ENCODE assay signal across 21 mouse cellular contexts in the genomic region with DNA sequence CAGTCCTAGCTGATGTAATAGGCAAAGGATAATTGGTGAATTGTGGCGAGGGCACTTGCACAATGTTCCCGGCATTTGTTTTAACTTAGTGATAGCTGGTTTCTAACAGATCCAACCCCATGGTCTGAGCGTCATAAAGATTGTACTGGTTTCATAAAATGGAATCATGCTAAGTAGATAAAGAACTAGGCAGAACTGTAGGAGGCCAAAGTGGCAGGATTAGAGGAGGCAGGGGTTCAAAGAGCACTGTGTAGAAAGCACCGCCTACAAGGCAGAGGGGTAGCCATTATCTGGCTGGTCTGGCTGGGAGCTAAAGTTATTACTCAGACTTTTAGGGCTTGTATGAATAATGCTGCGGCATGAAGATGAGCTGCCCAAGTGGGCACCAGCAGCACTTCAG.
DNase-seq lines count a peak whose midpoint lies in the region; ATAC-seq and TF ChIP-seq lines count a peak whose summit lies in the region.
"Had no signal": no experiment of that assay in that cellular context is flagged by ENCODE, and none has a peak within 500 bp of the region (broad histone marks: within the 10 kb centered on the region; RNA-seq: fewer than 3 reads in every experiment).

No protein-coding gene starts in this region.

- H3K79me3 ChIP-seq in C2C12 (ENCODE audit: low read depth), result no peaks in the 10 kb centered on the region

- no peak for DNase-seq in cerebellum, adult 8-10 months
- DNase-seq in lung, postnatal 14 days, result no peak
- DNase-seq in retina, embryonic 14.5 days (ENCODE audit: low spot score), result no peak
- DNase-seq: adrenal gland, adult 2 months; adrenal gland, postnatal 10 days; adrenal gland, postnatal 25 days; B cell, adult 2 months; cerebellum, adult 11 months; cerebellum, adult 18-20 months; cerebellum, adult 9-10 months; cerebellum, postnatal 10 days; cerebellum, postnatal 25 days had no signal

- H3K9me3 ChIP-seq in intestine, embryonic 15.5 days, result no peaks in the 10 kb centered on the region
- no peaks in the 10 kb centered on the region for H3K9me3 ChIP-seq in intestine, postnatal 0 days (ENCODE audit: control insufficient read depth)
- H3K9me3 ChIP-seq: embryonic facial prominence, embryonic 10.5 days; embryonic facial prominence, embryonic 12.5 days; forebrain, embryonic 12.5 days had no signal

- peak overlapping the region; percentile 74 for H3K27ac ChIP-seq in intestine, embryonic 15.5 days
- H3K27ac ChIP-seq in intestine, postnatal 0 days (ENCODE audit: low read depth, low read length), result peak overlapping the region; percentile 88
- H3K27ac ChIP-seq in small intestine, adult 2 months (ENCODE audit: insufficient read depth, low read depth, low read length), result peak overlapping the region; percentile 89
- H3K27ac ChIP-seq: embryonic facial prominence, embryonic 10.5 days; embryonic facial prominence, embryonic 12.5 days; forebrain, embryonic 12.5 days had no signal

- no peak for TF ChIP-seq POLR2A in small intestine, adult 2 months (IDR thresholded peaks at IDR 0.05; ENCODE audit: low read depth, low read length)

- ATAC-seq in intestine, embryonic 15.5 days, result peak; percentile 93
- ATAC-seq in intestine, postnatal 0 days, result peak; percentile 88
- ATAC-seq: forebrain, embryonic 14.5 days; forebrain, embryonic 16.5 days had no signal

- 0 out of 2 replicates have a peak, but pooled peaks cover 6% of the 10 kb centered on the region for H3K4me1 ChIP-seq in intestine, embryonic 15.5 days (replicated peaks)
- peaks cover 11% of the 10 kb centered on the region; the same call in 1 of the 2 replicates for H3K4me1 ChIP-seq in intestine, postnatal 0 days (replicated peaks; ENCODE audit: control insufficient read depth, insufficient read depth, low read length)
- H3K4me1 ChIP-seq in small intestine, adult 2 months (ENCODE audit: control insufficient read depth, insufficient read depth, insufficient read length, low read length), result peaks cover 21% of the 10 kb centered on the region; the same call in 1 of the 2 replicates
- H3K4me1 ChIP-seq: embryonic facial prominence, embryonic 10.5 days; embryonic facial prominence, embryonic 12.5 days; forebrain, embryonic 12.5 days had no signal

- no peaks in the 10 kb centered on the region for H3K79me2 ChIP-seq in C2C12 (ENCODE audit: control insufficient read depth, insufficient read depth)

- 71% methylated on average over 5 of the region's 5 CpGs for WGBS in intestine, embryonic 15.5 days
- 44% methylated on average over 5 of the region's 5 CpGs for WGBS in intestine, postnatal 0 days
- 26% methylated on average over 5 of the region's 5 CpGs for WGBS in small intestine, adult 2 months

- H3K27me3 ChIP-seq in C2C12 (ENCODE audit: control insufficient read depth, insufficient read depth, insufficient read length), result no peaks in the 10 kb centered on the region
- no peaks in the 10 kb centered on the region for H3K27me3 ChIP-seq in intestine, embryonic 15.5 days (replicated peaks)
- H3K27me3 ChIP-seq in intestine, postnatal 0 days (replicated peaks; ENCODE audit: control insufficient read depth, insufficient read depth, low read length), result no peaks in the 10 kb centered on the region
- no peaks in the 10 kb centered on the region for H3K27me3 ChIP-seq in small intestine, adult 2 months (ENCODE audit: control insufficient read depth, insufficient read depth, low read length)
- H3K27me3 ChIP-seq: embryonic facial prominence, embryonic 12.5 days; forebrain, embryonic 12.5 days had no signal

- no peak overlapping the region for H3ac ChIP-seq in C2C12 (ENCODE audit: control insufficient read depth, insufficient read length, low read depth)

- H3K36me3 ChIP-seq in C2C12 (ENCODE audit: control insufficient read depth, insufficient read depth), result no peaks in the 10 kb centered on the region
- no peaks in the 10 kb centered on the region for H3K36me3 ChIP-seq in intestine, embryonic 15.5 days
- H3K36me3 ChIP-seq in intestine, postnatal 0 days (ENCODE audit: control insufficient read depth, insufficient read depth), result no peaks in the 10 kb centered on the region
- no peaks in the 10 kb centered on the region for H3K36me3 ChIP-seq in small intestine, adult 2 months (ENCODE audit: control insufficient read depth, insufficient read depth, low read length)
- H3K36me3 ChIP-seq: embryonic facial prominence, embryonic 10.5 days; embryonic facial prominence, embryonic 12.5 days; forebrain, embryonic 12.5 days had no signal

- no peak overlapping the region for H3K4me3 ChIP-seq in C2C12 (ENCODE audit: insufficient read depth, poor library complexity, severe bottlenecking)
- H3K4me3 ChIP-seq in intestine, embryonic 15.5 days (replicated peaks), result no peak overlapping the region
- no peak overlapping the region for H3K4me3 ChIP-seq in intestine, postnatal 0 days (ENCODE audit: low read depth, low read length)
- no peak overlapping the region for H3K4me3 ChIP-seq in small intestine, adult 2 months (ENCODE audit: low read depth, low read length)
- H3K4me3 ChIP-seq: embryonic facial prominence, embryonic 10.5 days; embryonic facial prominence, embryonic 12.5 days; forebrain, embryonic 12.5 days had no signal

- H3K4me2 ChIP-seq in intestine, embryonic 15.5 days (replicated peaks), result no peak overlapping the region
- H3K4me2 ChIP-seq in intestine, postnatal 0 days (replicated peaks; ENCODE audit: low read depth), result no peak overlapping the region
- H3K4me2 ChIP-seq: embryonic facial prominence, embryonic 12.5 days; forebrain, embryonic 12.5 days had no signal

- H3K9ac ChIP-seq in intestine, embryonic 15.5 days, result no peak overlapping the region
- 0 out of 2 replicates have a peak overlapping the region, but pooled peaks have one; percentile 28 for H3K9ac ChIP-seq in intestine, postnatal 0 days (ENCODE audit: low read depth, low read length)
- H3K9ac ChIP-seq: embryonic facial prominence, embryonic 12.5 days; forebrain, embryonic 12.5 days had no signal

- TF ChIP-seq CTCF in C2C12 (IDR thresholded peaks at IDR 0.05; ENCODE audit: control insufficient read depth, insufficient read depth, insufficient read length), result no peak
- TF ChIP-seq CTCF in intestine, postnatal 0 days (IDR thresholded peaks at IDR 0.05; ENCODE audit: low read depth), result no peak
- no peak for TF ChIP-seq CTCF in small intestine, adult 2 months (IDR thresholded peaks at IDR 0.05; ENCODE audit: extremely low read depth, insufficient read length, insufficient replicate concordance, low read depth, low read length)

TF ChIP-seq in C2C12, 6 proteins besides CTCF, POLR2A, EP300 and RAD21:
- TF ChIP-seq CEBPB (IDR thresholded peaks at IDR 0.05; ENCODE audit: low read depth) (peak; percentile 49), MYOD1 (IDR thresholded peaks at IDR 0.05; ENCODE audit: control insufficient read depth, insufficient read length, low read depth) (no peak)
